Mouse (Mus musculus): Measurements from ENCODE around the gene H2al2b.
"Not testable (repeated sequence)": the region's sequence is repeated elsewhere in the genome, so short reads cannot be mapped to it uniquely, and the experiment has no call there.

H2al2b gene

DNA sequence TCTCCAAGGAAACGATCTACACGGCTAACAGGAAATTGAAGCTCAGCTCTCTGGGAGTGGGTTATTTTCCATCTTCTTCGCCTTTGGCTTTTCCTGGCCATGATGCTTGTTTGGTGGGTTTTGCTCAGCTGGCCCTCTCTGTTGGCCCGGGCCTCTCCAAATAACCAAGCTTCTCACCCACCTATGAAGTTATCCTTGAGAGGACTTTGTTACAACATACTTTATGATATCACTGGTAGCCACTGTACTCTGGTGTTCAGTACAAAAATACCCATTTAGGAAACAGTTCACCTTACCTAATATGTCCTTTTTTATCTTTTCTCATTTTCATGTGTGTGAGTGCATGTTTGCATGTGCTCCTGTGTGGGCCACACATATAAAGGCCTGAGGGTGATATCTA, at the start of gene H2al2b:
H2al2b (minus strand) TSS at position 101 of the 400 bp plus-strand sequence.
- DNase-seq (ENCODE audit: extremely low spot score, low spot score) = not testable (repeated sequence)

All from neural tube, embryonic 10.5 days (tissue).